Mouse (Mus musculus) heart, embryonic 14.5 days (tissue): ENCODE measurements around the gene Mepce. TPM values are rescaled to one million over a fixed set of nuclear protein-coding genes. Genes with fewer than 3 reads are reported as not detected.

Experiments used
- ATAC-seq: fragments of 200-750 bp; cut with Nextera tagmentation; 2 replicates; pipeline ENCODE4 v1.8.0; 2017; ENCODE audit warnings: low read depth, moderate TSS enrichment; ENCODE audit not compliant: insufficient number of reproducible peaks, insufficient read depth, low FRiP score
- H3K27ac ChIP-seq, 2 experiments: fragments of 200-500 bp in 1 of 2; fragments of 300-500 bp in 1 of 2; sonication (generic) in 1 of 2; replicated peaks in 1 of 2; 2 replicates each; pipeline ENCODE4 v1.5.1; 2012 to 2014; ENCODE audit warnings: low read depth in 2 of 2, low read length in 2 of 2, control low read depth in 1 of 2, mild to moderate bottlenecking in 1 of 2, mixed read lengths in 1 of 2; ENCODE audit not compliant: control insufficient read depth in 1 of 2, insufficient read depth in 1 of 2
- H3K27me3 ChIP-seq: fragments of 300-500 bp; sonication (generic); 2 replicates; pipeline ENCODE4 v1.6.1; 2014; ENCODE audit warnings: mild to moderate bottlenecking, low read length, control low read depth; ENCODE audit not compliant: control insufficient read depth, insufficient read depth
- H3K36me3 ChIP-seq: fragments of 300-500 bp; sonication (generic); 2 replicates; pipeline ENCODE4 v1.6.1; 2014; ENCODE audit warnings: mild to moderate bottlenecking, control low read depth, low read length, mixed read lengths; ENCODE audit not compliant: control insufficient read depth, insufficient read depth
- H3K4me1 ChIP-seq, 2 experiments: fragments of 200-500 bp in 1 of 2; fragments of 300-500 bp in 1 of 2; sonication (generic) in 1 of 2; 2 replicates each; pipeline ENCODE4 v1.6.1; 2012 to 2014; ENCODE audit warnings: low read length in 2 of 2, control low read depth in 1 of 2, mixed read lengths in 1 of 2; ENCODE audit not compliant: control insufficient read depth in 2 of 2, insufficient read depth in 2 of 2
- H3K4me2 ChIP-seq: fragments of 300-500 bp; sonication (generic); 2 replicates; pipeline ENCODE4 v1.6.1; 2014; ENCODE audit warnings: mild to moderate bottlenecking, low read length
- H3K4me3 ChIP-seq, 2 experiments: fragments of 200-500 bp in 1 of 2; fragments of 300-500 bp in 1 of 2; sonication (generic) in 1 of 2; 2 replicates each; pipeline ENCODE4 v1.5.1; 2012 to 2014; ENCODE audit warnings: low read length in 2 of 2, mild to moderate bottlenecking in 2 of 2, control low read depth in 1 of 2, low read depth in 1 of 2, moderate library complexity in 1 of 2; ENCODE audit not compliant: control insufficient read depth in 1 of 2, insufficient read depth in 1 of 2
- H3K9ac ChIP-seq: fragments of 300-500 bp; sonication (generic); 2 replicates; pipeline ENCODE4 v1.6.1; 2014; ENCODE audit warnings: mild to moderate bottlenecking, low read length
- H3K9me3 ChIP-seq: fragments of 300-500 bp; sonication (generic); 2 replicates; pipeline ENCODE4 v1.6.1; 2016; ENCODE audit warnings: low read length, control low read depth; ENCODE audit not compliant: control insufficient read depth
- WGBS: fragments of 180-500 bp; shearing (Covaris S2); extraction: QIAGEN DNeasy Blood & Tissue Kit; methylation state at CpG from one replicate; pipeline ENCODE4 v1.1.7; 2014; 5-methylcytosine and 5-hydroxymethylcytosine counted together
- polyA plus RNA-seq: library from polyadenylated mRNA; unstranded; fragments of >200 nt; fragmentation: Nextera tagmentation; extraction: Ambion mirVana; gene quantifications from 2 replicates; pipeline ENCODE4 v1.2.1, GENCODE M21; 2014

Gene Mepce
- polyA plus RNA-seq, 1 experiment from 2014 or later, result 9.2 TPM

- Histone ChIP-seq H3K9ac (no peak overlapping the region), H3K27ac (0 out of 4 replicates have a peak overlapping the region, but pooled peaks of 1 of the 2 experiments have one; percentile 7)
Measured at GRCm38 (mm10) chr5:137830238-137830637, 42.8 kb upstream of the Mepce start.

GRCm38 (mm10) chr5:137828694-137829093 is 41.2 kb upstream of the Mepce start:
- no peaks in the 10 kb centered on the region for H3K4me1 ChIP-seq
- H3K36me3 ChIP-seq, result no peaks in the 10 kb centered on the region
- WGBS, result 65% methylated on average over 6 of the region's 6 CpGs
- no peaks in the 10 kb centered on the region for H3K9me3 ChIP-seq
- ATAC-seq, result no peak
- no peak overlapping the region for H3K27ac ChIP-seq
- no peak overlapping the region for H3K9ac ChIP-seq
- no peak overlapping the region for H3K4me3 ChIP-seq
- no peaks in the 10 kb centered on the region for H3K27me3 ChIP-seq
- H3K4me2 ChIP-seq, result no peak overlapping the region

More at GRCm38 (mm10) chr5:137830238-137830637, 42.8 kb upstream of the Mepce start:
- no peaks in the 10 kb centered on the region for H3K9me3 ChIP-seq
- H3K4me2 ChIP-seq, result no peak overlapping the region
- no peak for ATAC-seq
- H3K27me3 ChIP-seq, result no peaks in the 10 kb centered on the region
- no peak overlapping the region for H3K4me3 ChIP-seq
- no peaks in the 10 kb centered on the region for H3K4me1 ChIP-seq
- WGBS, result 72% methylated on average over 7 of the region's 7 CpGs
- no peaks in the 10 kb centered on the region for H3K36me3 ChIP-seq

- H3K4me1 ChIP-seq, result no peaks in the 10 kb centered on the region
- ATAC-seq, result no peak
- no peaks in the 10 kb centered on the region for H3K36me3 ChIP-seq
- WGBS, result 39% methylated on average over 7 of the region's 7 CpGs
- no peak overlapping the region for H3K9ac ChIP-seq
- no peak overlapping the region for H3K27ac ChIP-seq
- no peak overlapping the region for H3K4me2 ChIP-seq
- no peaks in the 10 kb centered on the region for H3K27me3 ChIP-seq
- H3K4me3 ChIP-seq, result no peak overlapping the region
- no peaks in the 10 kb centered on the region for H3K9me3 ChIP-seq
Measured at GRCm38 (mm10) chr5:137826421-137826820, 39.0 kb upstream of the Mepce start.

GRCm38 (mm10) chr5:137825971-137826370 is 38.5 kb upstream of the Mepce start:
- 69% methylated on average over 2 of the region's 2 CpGs for WGBS
- Histone ChIP-seq H3K27me3 (no peaks in the 10 kb centered on the region), H3K4me2 (no peak overlapping the region), H3K9ac (no peak overlapping the region), H3K27ac (no peak overlapping the region), H3K36me3 (no peaks in the 10 kb centered on the region), H3K4me3 (no peak overlapping the region), H3K9me3 (no peaks in the 10 kb centered on the region), H3K4me1 (no peaks in the 10 kb centered on the region)
- no peak for ATAC-seq

- no peak for ATAC-seq
- H3K27me3 ChIP-seq, result no peaks in the 10 kb centered on the region
- 79% methylated on average over 3 of the region's 3 CpGs for WGBS
- H3K36me3 ChIP-seq, result no peaks in the 10 kb centered on the region
- no peaks in the 10 kb centered on the region for H3K4me1 ChIP-seq
- H3K9ac ChIP-seq, result no peak overlapping the region
- no peak overlapping the region for H3K27ac ChIP-seq
- H3K9me3 ChIP-seq, result no peaks in the 10 kb centered on the region
- H3K4me3 ChIP-seq, result no peak overlapping the region
- H3K4me2 ChIP-seq, result no peak overlapping the region
Measured at GRCm38 (mm10) chr5:137825030-137825429, 37.6 kb upstream of the Mepce start.

GRCm38 (mm10) chr5:137823455-137824045 is 36.1 kb upstream of the Mepce start:
- Histone ChIP-seq H3K36me3 (no peaks in the 10 kb centered on the region), H3K4me1 (no peaks in the 10 kb centered on the region), H3K4me2 (no peak overlapping the region), H3K27me3 (no peaks in the 10 kb centered on the region), H3K27ac (no peak overlapping the region), H3K9me3 (no peaks in the 10 kb centered on the region), H3K4me3 (no peak overlapping the region), H3K9ac (no peak overlapping the region)
- no peak for ATAC-seq
- WGBS, result 84% methylated on average over 6 of the region's 6 CpGs

- H3K27ac ChIP-seq, result no peak overlapping the region
- H3K27me3 ChIP-seq, result no peaks in the 10 kb centered on the region
- no peaks in the 10 kb centered on the region for H3K9me3 ChIP-seq
- ATAC-seq, result no peak
- WGBS, result 36% methylated on average over 1 of the region's 1 CpGs
- no peak overlapping the region for H3K4me3 ChIP-seq
- H3K9ac ChIP-seq, result no peak overlapping the region
- no peaks in the 10 kb centered on the region for H3K4me1 ChIP-seq
- H3K4me2 ChIP-seq, result no peak overlapping the region
- H3K36me3 ChIP-seq, result no peaks in the 10 kb centered on the region
Measured at GRCm38 (mm10) chr5:137822602-137823001, 35.1 kb upstream of the Mepce start.

GRCm38 (mm10) chr5:137822126-137822525 is 34.7 kb upstream of the Mepce start:
- ATAC-seq, result no peak
- WGBS, result 65% methylated on average over 4 of the region's 4 CpGs
- Histone ChIP-seq H3K36me3 (no peaks in the 10 kb centered on the region), H3K27ac (no peak overlapping the region), H3K27me3 (no peaks in the 10 kb centered on the region), H3K4me2 (no peak overlapping the region), H3K4me3 (no peak overlapping the region), H3K4me1 (no peaks in the 10 kb centered on the region), H3K9ac (no peak overlapping the region), H3K9me3 (no peaks in the 10 kb centered on the region)
